Comparison of ENCODE assay signal across 16 mouse cellular contexts in genomic region chr2:52779987-52780386, GRCm38 (mm10). TPM values are rescaled to one million over a fixed set of nuclear protein-coding genes. Genes with fewer than 3 reads are reported as not detected.
DNase-seq lines count a peak whose midpoint lies in the region; ATAC-seq and TF ChIP-seq lines count a peak whose summit lies in the region.
"Had no signal": no experiment of that assay in that cellular context is flagged by ENCODE, and none has a peak within 500 bp of the region (broad histone marks: within the 10 kb centered on the region; RNA-seq: fewer than 3 reads in every experiment).

No protein-coding gene starts in this region.

- no peak for ATAC-seq in intestine, embryonic 14.5 days (replicated peaks; ENCODE audit: low FRiP score, low TSS enrichment, low read depth)
- no peak for ATAC-seq in intestine, postnatal 0 days
- ATAC-seq in lung, postnatal 0 days, result no peak
- ATAC-seq in stomach, embryonic 15.5 days (ENCODE audit: insufficient read depth, low FRiP score, low read depth), result no peak
- no peak for ATAC-seq in activated CD4-positive, CD25-positive, alpha-beta regulatory T cell, adult 4 months
- ATAC-seq: forebrain, embryonic 15.5 days had no signal

- H3K4me1 ChIP-seq in intestine, embryonic 14.5 days (replicated peaks; ENCODE audit: control insufficient read depth, insufficient read depth, low read length), result 0 out of 2 replicates have a peak, but pooled peaks cover 9% of the 10 kb centered on the region
- H3K4me1 ChIP-seq in intestine, postnatal 0 days (replicated peaks; ENCODE audit: control insufficient read depth, insufficient read depth, low read length), result no peaks in the 10 kb centered on the region
- H3K4me1 ChIP-seq in lung, postnatal 0 days (ENCODE audit: insufficient read depth, low read depth, low read length), result no peaks in the 10 kb centered on the region
- H3K4me1 ChIP-seq in stomach, embryonic 15.5 days, result 0 out of 2 replicates have a peak, but pooled peaks cover 4% of the 10 kb centered on the region
- H3K4me1 ChIP-seq: embryonic facial prominence, embryonic 12.5 days; heart, embryonic 15.5 days had no signal

- H3K4me3 ChIP-seq in intestine, embryonic 14.5 days (ENCODE audit: low read depth, low read length), result no peak overlapping the region
- no peak overlapping the region for H3K4me3 ChIP-seq in intestine, postnatal 0 days (ENCODE audit: low read depth, low read length)
- H3K4me3 ChIP-seq in lung, postnatal 0 days (ENCODE audit: low read depth, low read length), result no peak overlapping the region
- H3K4me3 ChIP-seq in stomach, embryonic 15.5 days (replicated peaks), result no peak overlapping the region
- H3K4me3 ChIP-seq: embryonic facial prominence, embryonic 12.5 days; forebrain, embryonic 15.5 days; heart, adult 2 months; heart, embryonic 15.5 days; hindbrain, embryonic 13.5 days had no signal

- H3K36me3 ChIP-seq in intestine, embryonic 14.5 days (ENCODE audit: control insufficient read depth, insufficient read depth, low read length), result no peaks in the 10 kb centered on the region
- H3K36me3 ChIP-seq in intestine, postnatal 0 days (ENCODE audit: control insufficient read depth, insufficient read depth), result no peaks in the 10 kb centered on the region
- H3K36me3 ChIP-seq in lung, postnatal 0 days (ENCODE audit: insufficient read depth, low read length), result no peaks in the 10 kb centered on the region
- no peaks in the 10 kb centered on the region for H3K36me3 ChIP-seq in stomach, embryonic 15.5 days
- H3K36me3 ChIP-seq: embryonic facial prominence, embryonic 12.5 days; forebrain, embryonic 15.5 days; heart, embryonic 15.5 days; hindbrain, embryonic 13.5 days had no signal

- 77% methylated on average over 10 of the region's 10 CpGs for WGBS in intestine, embryonic 14.5 days
- 73% methylated on average over 10 of the region's 10 CpGs for WGBS in intestine, postnatal 0 days
- 67% methylated on average over 10 of the region's 10 CpGs for WGBS in lung, postnatal 0 days
- 67% methylated on average over 10 of the region's 10 CpGs for WGBS in stomach, embryonic 15.5 days

- H3K4me2 ChIP-seq in intestine, embryonic 14.5 days (ENCODE audit: low read length), result peak overlapping the region; percentile 26
- H3K4me2 ChIP-seq in intestine, postnatal 0 days (replicated peaks; ENCODE audit: low read depth), result no peak overlapping the region
- 0 out of 2 replicates have a peak overlapping the region, but pooled peaks have one; percentile 8 for H3K4me2 ChIP-seq in lung, postnatal 0 days (replicated peaks; ENCODE audit: low read depth, low read length)
- 0 out of 2 replicates have a peak overlapping the region, but pooled peaks have one; percentile 10 for H3K4me2 ChIP-seq in stomach, embryonic 15.5 days
- H3K4me2 ChIP-seq: embryonic facial prominence, embryonic 12.5 days; forebrain, embryonic 15.5 days; heart, embryonic 11.5 days; heart, embryonic 15.5 days; hindbrain, embryonic 13.5 days had no signal

- TF ChIP-seq CTCF in intestine, postnatal 0 days (IDR thresholded peaks at IDR 0.05; ENCODE audit: low read depth), result no peak
- TF ChIP-seq CTCF in lung, postnatal 0 days (IDR thresholded peaks at IDR 0.05), result no peak

- no peak for TF ChIP-seq EP300 in lung, postnatal 0 days (IDR thresholded peaks at IDR 0.05)

- no peak overlapping the region for H3K9ac ChIP-seq in intestine, embryonic 14.5 days (ENCODE audit: low read length)
- H3K9ac ChIP-seq in intestine, postnatal 0 days (ENCODE audit: low read depth, low read length), result no peak overlapping the region
- no peak overlapping the region for H3K9ac ChIP-seq in lung, postnatal 0 days (replicated peaks; ENCODE audit: low read depth)
- H3K9ac ChIP-seq in stomach, embryonic 15.5 days, result no peak overlapping the region
- H3K9ac ChIP-seq: embryonic facial prominence, embryonic 12.5 days; forebrain, embryonic 15.5 days; heart, embryonic 15.5 days; hindbrain, embryonic 13.5 days had no signal

- no peaks in the 10 kb centered on the region for H3K9me3 ChIP-seq in intestine, embryonic 14.5 days (ENCODE audit: control insufficient read depth, low read length)
- H3K9me3 ChIP-seq in intestine, postnatal 0 days (ENCODE audit: control insufficient read depth), result no peaks in the 10 kb centered on the region
- H3K9me3 ChIP-seq in lung, postnatal 0 days (ENCODE audit: low read length), result no peaks in the 10 kb centered on the region
- H3K9me3 ChIP-seq in stomach, embryonic 15.5 days, result no peaks in the 10 kb centered on the region
- H3K9me3 ChIP-seq: embryonic facial prominence, embryonic 12.5 days; forebrain, embryonic 15.5 days; heart, embryonic 15.5 days; hindbrain, embryonic 13.5 days had no signal

- no peak overlapping the region for H3K27ac ChIP-seq in intestine, embryonic 14.5 days (ENCODE audit: low read depth)
- no peak overlapping the region for H3K27ac ChIP-seq in intestine, postnatal 0 days (ENCODE audit: low read depth, low read length)
- H3K27ac ChIP-seq in lung, postnatal 0 days (ENCODE audit: low read length), result no peak overlapping the region
- H3K27ac ChIP-seq in stomach, embryonic 15.5 days, result no peak overlapping the region
- H3K27ac ChIP-seq: embryonic facial prominence, embryonic 12.5 days; forebrain, embryonic 15.5 days; heart, adult 2 months; heart, embryonic 15.5 days; hindbrain, embryonic 13.5 days had no signal

- no peak for DNase-seq in intestine, embryonic 14.5 days (ENCODE audit: low spot score)
- no peak for DNase-seq in lung, postnatal 0 days (ENCODE audit: low spot score)
- DNase-seq in lung, postnatal 4 days, result no peak
- DNase-seq in layer of hippocampus, postnatal 14 days (ENCODE audit: low spot score in 2 of 2), result no peak
- DNase-seq: cerebellum, adult 11-12 months; cerebellum, adult 9-10 months; cerebellum, postnatal 25 days had no signal

- no peaks in the 10 kb centered on the region for H3K27me3 ChIP-seq in intestine, embryonic 14.5 days (replicated peaks; ENCODE audit: control insufficient read depth, insufficient read depth, low read length)
- H3K27me3 ChIP-seq in intestine, postnatal 0 days (replicated peaks; ENCODE audit: control insufficient read depth, insufficient read depth, low read length), result no peaks in the 10 kb centered on the region
- no peaks in the 10 kb centered on the region for H3K27me3 ChIP-seq in lung, postnatal 0 days (replicated peaks; ENCODE audit: insufficient read depth, low read length)
- no peaks in the 10 kb centered on the region for H3K27me3 ChIP-seq in stomach, embryonic 15.5 days (replicated peaks)
- H3K27me3 ChIP-seq: embryonic facial prominence, embryonic 12.5 days; forebrain, embryonic 15.5 days; heart, embryonic 15.5 days; hindbrain, embryonic 13.5 days had no signal

RNA-seq across cellular contexts. Expression of gene Stam2, which starts 37.9 kb away (rescaled TPM):
- polyA plus RNA-seq in intestine, embryonic 14.5 days (2014; fragmentation: Nextera tagmentation; extraction: Ambion mirVana), result 33.2 and 34.4 TPM in 2 replicates
- polyA plus RNA-seq in intestine, postnatal 0 days (2015; fragmentation: Nextera tagmentation; extraction: Ambion mirVana), result 28.3 and 28.4 TPM in 2 replicates
- polyA plus RNA-seq in lung, postnatal 0 days (2015; fragmentation: Nextera tagmentation; extraction: Ambion mirVana), result 26.9 and 28.5 TPM in 2 replicates
- 31.5 and 35.8 TPM in 2 replicates for polyA plus RNA-seq in stomach, embryonic 15.5 days (2015; fragmentation: Nextera tagmentation; extraction: Ambion mirVana)
- total RNA-seq in layer of hippocampus, postnatal 14 days (2021), result 10 to 100 TPM; 21.7 to 26.3 TPM
- 10 to 100 TPM; 41.5 to 43.7 TPM for polyA plus RNA-seq in activated CD4-positive, CD25-positive, alpha-beta regulatory T cell, adult 4 months (2017; shearing (Covaris generic))
